Mouse (Mus musculus): ENCODE results near the gene P2rx3.
A peak's percentile ranks its signal among the peaks of the same experiment; 100 is the strongest.

The P2rx3 gene

DNA sequence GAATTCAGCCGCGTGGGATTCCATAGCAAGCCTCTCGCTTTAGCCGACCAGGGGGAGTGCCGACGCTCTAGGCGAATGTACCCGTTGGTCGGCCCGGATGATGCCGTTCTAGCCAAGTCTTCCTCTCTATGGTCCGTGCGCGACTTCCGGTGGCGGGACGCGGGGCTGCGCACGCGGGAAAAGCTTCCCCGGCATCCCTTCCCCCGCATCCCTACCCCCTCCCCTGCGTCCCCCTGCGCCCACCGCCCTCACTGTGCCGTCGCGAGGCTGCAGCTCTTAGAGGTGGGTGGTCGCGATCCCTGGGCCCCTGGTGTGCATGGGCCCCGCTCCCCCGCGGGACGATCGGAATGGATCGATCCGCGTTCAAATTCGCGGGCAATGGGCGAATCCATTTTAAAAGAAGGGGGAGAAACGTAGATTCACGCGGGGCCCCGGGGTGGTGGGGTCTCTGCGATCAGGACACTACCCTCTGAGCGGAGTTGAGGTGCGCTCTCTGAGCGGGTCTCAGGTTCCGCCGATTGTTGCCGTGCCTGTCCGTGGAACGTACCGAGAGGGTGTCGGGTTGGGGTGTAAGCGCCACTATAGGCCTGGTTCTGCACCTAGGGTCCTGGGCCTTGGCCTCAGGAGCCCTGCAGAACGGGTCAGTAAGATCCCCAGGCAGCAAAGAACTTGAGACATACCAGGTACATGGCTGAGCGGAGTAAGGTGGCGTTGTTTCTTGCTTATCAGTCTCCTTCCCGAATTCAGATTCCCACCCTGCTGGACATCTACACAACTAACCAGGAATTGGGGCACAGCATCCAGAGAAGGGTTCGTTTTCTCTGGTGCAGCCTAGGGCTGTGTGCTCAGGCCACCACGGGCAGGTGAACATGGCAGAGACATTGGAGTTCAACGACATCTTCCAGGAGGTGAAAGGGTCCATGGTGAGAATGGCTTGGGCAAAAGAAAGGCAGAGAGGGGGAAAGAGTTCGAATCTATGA, at the start of gene P2rx3, which contains the start of gene Ssrp1:
P2rx3 (minus strand) TSS at position 416 of the 980 bp plus-strand sequence.
Ssrp1 (plus strand) TSS at position 188 of the 980 bp plus-strand sequence.
- peak; percentile 92 for DNase-seq

GRCm38 (mm10) chr2:85073751-85074150, 36.5 kb upstream of the P2rx3 start:
- no peak for DNase-seq

DNA sequence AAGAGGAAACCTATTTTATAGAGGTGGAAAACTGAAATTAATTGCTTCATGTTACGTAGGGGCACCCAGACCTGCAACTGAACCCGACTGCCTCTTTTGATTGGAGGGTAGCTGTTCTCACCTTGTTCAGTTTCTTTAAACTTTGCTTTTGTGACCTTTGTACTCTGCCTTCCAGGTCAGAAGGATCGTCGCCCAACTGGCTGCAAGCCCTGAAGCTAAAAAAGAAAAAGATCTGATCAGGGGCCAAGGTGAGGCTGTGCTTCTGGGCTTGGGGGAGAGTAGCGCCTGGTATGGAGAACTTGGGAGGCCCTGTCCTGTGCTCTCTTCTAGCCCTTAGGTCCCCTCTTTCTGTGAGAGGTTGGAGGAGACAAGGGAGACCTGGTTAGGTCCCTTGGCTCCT, 34.7 kb upstream of the P2rx3 start:
- DNase-seq = no peak

GRCm38 (mm10) chr2:85070086-85070485, 32.8 kb upstream of the P2rx3 start:
- DNase-seq = no peak

DNA sequence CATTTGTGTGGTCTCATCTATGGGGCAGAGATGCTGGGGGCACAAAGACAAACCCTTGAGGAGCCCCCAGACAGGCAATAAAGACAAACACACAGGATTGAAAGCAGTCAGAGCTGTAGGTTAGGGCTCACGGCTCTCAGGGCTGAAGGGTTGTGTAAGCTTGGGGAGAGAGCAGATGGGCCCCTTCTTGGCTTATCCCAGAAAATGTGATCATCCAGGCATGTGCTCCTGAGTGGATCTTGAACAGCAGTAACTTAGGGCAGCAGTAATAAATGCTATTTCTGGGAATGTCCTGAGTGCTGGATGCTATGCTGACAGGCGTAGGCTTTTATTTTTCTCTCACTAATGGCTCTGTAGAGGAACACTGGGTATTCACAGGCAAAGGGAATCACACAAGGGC, 31.4 kb upstream of the P2rx3 start:
- no peak for DNase-seq

DNA sequence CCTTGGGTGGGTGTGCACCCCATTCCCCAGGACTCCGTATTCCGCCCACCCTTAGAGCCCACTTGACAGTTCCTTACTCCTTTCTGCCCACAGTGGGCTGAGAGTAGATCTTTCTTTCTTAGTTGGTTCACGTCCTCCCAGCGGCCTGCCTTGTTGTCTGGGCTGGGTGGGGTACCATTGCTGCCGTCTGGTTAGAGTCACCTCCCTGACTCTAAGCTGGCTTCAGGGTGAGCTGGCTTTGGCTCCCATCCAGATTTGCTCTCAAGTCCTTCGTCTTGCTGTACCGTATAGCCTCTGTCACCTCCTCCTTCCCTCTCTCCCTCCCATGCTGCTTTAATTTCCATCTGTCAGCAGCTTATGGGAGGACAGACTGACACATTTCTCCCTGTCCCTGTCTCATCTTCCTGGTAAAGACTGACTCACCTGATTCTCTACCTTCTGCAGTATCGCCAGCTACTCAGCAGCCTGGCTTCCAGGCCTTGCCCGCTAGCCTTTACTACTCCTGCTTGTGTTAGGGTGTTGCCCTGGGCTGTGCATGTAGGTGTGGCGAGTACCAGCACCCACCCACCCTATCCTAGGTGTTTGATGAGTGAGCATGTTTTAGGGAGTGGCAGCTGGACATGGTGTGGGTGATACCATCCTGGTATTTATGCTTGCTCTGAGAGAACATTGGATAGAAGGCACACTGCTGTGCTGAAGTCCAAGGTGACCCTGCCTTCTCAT, 30.8 kb upstream of the P2rx3 start:
- DNase-seq = no peak

DNA sequence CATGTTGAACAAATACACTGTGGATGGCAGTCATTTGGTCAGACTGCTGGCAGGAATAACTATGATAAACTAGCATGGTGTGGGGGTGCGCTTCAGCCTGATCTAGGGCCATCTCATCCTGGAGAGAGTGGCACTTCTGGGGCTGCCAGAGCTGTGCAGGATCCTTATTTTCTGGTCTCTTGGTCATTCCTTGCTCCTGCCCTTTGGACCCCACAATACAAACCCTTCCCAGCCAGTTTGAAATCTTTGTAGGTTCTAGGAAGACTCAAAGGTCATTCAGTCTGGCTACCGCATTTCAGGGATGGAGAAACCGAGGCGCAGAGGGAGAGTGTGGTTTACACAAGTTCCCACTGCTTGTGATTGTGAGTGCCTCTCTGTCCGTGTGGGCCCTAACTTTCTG, 29.7 kb upstream of the P2rx3 start:
- DNase-seq = no peak

DNA sequence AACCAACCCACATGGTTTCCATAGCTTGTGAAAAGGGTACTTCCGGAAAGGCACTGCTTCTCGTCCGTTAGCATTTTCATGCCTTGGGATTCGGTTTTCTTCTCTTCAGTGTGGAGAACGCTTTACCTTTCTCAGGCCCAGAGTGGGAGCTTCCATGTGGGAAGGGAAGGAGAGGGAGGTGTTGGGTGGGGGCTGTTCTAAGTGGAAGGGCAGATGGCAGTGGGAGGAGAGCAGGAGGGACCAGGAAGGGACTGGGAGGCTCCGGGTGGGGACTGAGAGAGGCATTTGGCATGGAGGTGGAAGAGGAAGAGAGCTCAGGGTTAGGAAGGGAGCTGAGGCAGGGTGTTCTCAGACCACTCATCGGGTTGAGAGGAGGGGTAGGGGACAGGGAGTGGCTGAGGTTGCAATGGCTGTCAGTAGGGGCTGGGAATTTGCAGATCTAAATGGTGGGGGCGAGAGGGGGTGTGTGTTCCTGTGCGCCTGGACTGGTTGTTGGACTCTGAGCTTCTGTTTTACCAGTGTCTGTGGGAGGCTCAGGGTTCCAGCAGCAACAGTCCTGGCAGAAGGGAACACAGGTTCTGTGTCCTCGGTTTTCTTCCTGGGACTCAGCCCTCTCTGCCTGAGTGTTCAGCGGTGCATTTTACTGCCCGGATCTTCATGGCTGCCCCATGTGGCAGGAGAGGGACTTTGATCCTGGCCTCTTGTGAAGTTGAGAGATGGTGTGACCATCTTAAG, 28.0 kb upstream of the P2rx3 start:
- DNase-seq = no peak

DNA sequence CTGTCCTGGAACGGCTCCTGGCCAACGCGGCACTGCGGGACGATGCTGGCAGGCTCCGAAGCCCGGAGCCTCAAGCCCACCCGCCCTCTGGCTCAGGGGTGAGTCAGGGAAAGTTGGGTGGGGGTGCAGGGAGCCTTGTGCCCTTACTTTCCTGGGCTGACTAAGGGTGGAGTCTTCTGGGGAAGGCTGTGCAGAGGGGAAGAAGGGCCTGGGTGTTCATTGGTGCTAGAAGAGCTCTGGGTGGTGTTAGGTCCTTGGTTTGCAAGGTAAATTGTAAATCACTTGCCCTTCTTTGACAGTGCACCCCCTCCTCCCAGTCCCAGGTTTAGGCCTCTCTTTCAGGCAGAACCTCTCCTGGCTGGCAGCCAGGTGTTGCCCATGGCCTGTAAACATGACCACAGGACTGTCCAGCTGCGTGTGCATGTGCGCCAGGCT, 23.9 kb upstream of the P2rx3 start:
- no peak for DNase-seq

DNA sequence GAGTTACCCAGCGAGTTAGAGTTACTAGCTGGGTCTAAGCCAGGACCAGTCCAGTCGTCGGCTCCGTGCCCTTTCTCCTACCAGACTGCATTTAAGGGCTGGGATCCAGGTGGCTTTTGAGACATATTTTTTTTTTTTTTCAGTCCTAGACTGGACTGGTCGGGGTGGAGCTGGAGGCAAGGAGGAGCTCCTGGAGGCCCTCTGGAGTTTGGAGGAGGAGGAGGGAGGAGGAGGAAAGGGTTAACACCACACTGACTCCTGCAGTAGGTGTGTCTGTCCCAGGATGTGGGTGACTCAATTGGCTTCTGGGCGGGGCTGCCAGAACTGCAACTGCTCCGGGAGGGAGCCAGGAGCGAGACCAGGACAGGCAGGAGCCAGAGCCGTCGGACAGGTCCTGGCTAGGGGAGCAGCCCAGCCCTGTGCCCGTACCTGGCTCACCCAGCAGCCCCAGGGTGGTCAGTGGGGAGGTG, 23.4 kb upstream of the P2rx3 start:
- DNase-seq = no peak

GRCm38 (mm10) chr2:85059677-85060076, 22.4 kb upstream of the P2rx3 start:
- no peak for DNase-seq

DNA sequence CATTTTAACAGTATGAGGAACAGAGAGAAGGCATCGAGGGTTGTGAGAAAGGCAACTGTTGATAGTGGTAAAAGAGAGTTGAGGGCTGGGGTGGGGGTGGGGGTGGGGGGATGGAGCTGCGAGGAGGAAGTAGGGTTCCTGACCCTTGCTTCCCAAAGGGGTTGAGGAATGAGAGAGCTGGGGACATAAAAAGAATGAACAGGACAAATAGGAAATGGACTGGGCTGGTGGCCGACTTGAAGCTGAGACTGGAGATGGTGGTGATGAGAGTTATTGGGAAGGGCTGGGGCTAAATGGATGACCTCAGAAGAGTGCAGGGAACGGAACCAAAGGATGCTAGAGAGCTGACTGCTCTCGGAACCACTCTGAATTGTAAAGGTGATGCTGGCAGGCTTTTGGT, 19.4 kb upstream of the P2rx3 start:
- DNase-seq = no peak

DNA sequence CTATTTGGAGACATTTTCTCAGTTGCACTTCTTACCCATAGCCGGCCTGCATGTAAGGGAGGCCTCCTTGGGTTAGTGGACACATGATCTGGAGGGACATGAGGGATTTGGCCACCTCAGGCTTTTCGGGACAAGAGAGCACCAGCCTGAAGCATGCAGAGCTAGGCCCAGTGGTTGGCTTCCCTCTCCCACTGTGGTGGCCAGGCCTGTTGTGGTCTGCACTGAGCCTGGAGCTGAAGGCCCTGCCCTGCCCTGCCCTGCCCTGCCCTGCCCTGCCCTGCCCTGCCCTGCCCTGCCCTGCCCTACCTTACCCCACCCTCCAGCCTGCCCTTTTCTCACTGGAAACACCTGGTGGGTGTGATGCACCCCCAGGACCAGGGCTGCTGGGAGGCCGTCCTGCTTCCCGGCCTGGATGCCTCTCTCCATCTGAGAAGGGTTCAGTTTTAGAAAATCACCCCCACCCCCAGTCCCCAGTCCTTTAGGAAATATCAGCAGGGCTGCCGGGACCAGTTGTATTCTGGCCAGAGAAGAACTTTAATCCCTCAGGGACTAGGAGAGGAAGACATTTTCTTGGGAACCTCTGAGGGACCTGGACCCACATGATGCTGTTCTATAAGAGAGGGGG, 16.0 kb upstream of the P2rx3 start:
- no peak for DNase-seq

DNA sequence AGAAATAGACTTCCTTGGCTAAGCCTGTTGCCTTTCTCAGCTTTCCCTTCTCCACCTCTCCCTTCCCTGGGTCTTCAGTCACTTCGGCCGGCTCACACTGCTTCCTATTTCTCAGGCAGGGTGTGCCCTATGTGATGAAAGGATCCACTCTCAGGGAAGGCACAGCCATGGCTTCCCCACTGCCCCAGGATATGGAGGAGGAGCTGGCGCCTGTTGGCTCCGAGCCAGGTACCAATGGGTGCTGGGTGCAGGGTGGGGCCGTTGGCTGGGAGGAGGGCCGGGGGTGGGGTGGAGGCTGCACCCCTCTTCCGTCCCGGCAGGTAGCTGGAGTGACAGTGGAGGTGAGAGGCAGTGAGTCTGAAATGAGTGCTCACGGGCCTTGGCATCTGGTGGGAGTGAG, 13.5 kb upstream of the P2rx3 start:
- DNase-seq = no peak

GRCm38 (mm10) chr2:85050001-85050634, 12.9 kb upstream of the P2rx3 start:
- DNase-seq = peak in 1 of 2 experiments; percentile 26

- no peak for DNase-seq
Measured at GRCm38 (mm10) chr2:85049277-85049676, 12.0 kb upstream of the P2rx3 start.

GRCm38 (mm10) chr2:85048168-85048751, 11.0 kb upstream of the P2rx3 start:
- DNase-seq = peak; percentile 33 to 54

DNA sequence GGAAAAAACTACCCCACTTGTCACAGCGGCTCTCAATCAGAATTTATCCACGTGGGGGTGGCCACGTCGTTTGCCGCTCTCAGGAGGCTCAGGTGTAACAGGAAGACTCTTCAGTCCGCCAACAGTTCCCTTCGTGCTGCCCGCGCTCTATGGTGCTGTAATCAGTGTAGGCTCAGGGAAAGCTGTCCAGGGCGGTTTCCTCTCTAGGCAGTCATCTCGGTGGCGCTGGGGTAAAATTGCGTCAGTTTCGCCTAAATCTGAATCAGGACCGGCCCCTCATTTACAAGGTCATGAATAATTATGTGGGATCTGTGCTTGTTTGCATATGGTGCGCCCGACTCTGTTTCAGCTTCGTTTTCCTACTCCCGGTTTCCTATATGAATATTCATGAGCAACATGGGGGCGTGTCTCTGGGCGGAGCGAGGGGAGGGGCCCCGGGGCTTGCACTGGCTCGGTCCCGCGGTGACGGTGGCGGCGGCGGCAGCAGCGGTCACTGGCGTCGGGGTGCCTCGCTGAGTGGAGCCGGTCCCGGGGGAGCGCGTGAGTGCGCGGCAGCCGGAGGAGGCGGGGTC, 10.4 kb upstream of the P2rx3 start, which contains the start of gene Tnks1bp1:
Tnks1bp1 (plus strand) TSS at position 427 of the 572 bp plus-strand sequence.
- peak; percentile 92 for DNase-seq

DNA sequence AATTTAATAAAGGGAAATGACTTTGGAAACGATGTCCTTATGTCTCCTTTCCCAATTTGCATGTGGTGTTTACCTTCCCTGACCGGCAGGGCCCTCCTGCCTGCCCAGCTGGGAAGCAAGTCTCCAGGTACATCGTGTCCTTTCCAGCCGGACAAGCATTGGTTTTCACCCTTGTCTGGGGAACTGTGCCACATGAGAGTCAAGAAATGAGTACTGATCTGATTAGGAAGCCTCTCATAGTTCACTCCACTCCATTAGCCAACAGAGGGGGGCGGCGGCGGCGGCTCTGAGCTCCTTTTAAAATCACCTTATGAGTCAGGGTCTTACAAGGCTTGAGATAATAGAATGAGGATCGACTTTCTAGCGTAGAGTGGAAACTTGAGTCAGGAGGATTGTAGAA, 9.8 kb upstream of the P2rx3 start:
- DNase-seq = no peak

DNA sequence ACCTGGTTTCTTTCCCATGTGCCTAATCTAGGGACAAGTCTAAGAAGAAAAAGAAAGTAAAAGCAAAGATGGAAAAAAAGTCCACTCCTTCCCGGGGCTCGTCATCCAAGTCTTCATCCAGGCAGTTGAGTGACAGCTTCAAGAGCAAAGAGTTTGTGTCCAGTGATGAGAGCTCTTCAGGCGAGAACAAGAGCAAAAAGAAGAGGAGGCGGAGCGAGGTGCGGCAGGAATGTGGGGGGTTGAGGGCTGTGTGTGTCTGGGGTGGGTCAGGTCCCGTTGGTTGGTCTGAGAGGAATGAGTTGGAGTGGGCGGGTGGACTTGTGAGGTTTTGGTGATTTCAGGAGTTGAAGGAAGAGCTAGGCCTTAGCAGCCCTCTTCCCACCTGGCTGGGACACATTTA, 9.0 kb upstream of the P2rx3 start:
- DNase-seq = no peak

- DNase-seq = no peak
Measured at GRCm38 (mm10) chr2:85043623-85044022, 6.4 kb upstream of the P2rx3 start.

All from cerebellum, postnatal 36 days (tissue).